Mouse (Mus musculus): ENCODE measurements at regions not wholly inside any gene's neighbourhood (a gene's known extent, or its start where the extent isn't known, plus 50 kb on each side); places are given as distances from the start of the nearest gene placed in this dataset.

- Histone ChIP-seq H3K27me3 (replicated peaks; ENCODE audit: control insufficient read depth, insufficient read depth, low read length) (no peaks in the 10 kb centered on the region), H3K4me3 (replicated peaks; ENCODE audit: low read length) (0 out of 2 replicates have a peak overlapping the region, but pooled peaks have one; percentile 6), H3K4me2 (ENCODE audit: low read length) (peak overlapping the region; percentile 47), H3K9me3 (ENCODE audit: control insufficient read depth, low read length) (no peaks in the 10 kb centered on the region), H3K9ac (replicated peaks; ENCODE audit: low read depth, low read length) (no peak overlapping the region; the same call in 1 of the 2 replicates), H3K4me1 (replicated peaks; ENCODE audit: control insufficient read depth, insufficient read depth, low read length) (peaks cover 27% of the 10 kb centered on the region), H3K27ac (ENCODE audit: low read length) (peak overlapping the region; percentile 69), H3K36me3 (ENCODE audit: control insufficient read depth, insufficient read depth) (no peaks in the 10 kb centered on the region)
- WGBS = 8% methylated on average over 16 of the region's 16 CpGs
- ATAC-seq = peak; percentile 62
Measured at GRCm38 (mm10) chr2:72628626-72629470, 152.9 kb downstream of the Cdca7 start.

- peak overlapping the region; percentile 47 for H3K4me2 ChIP-seq (ENCODE audit: low read length)
- WGBS = 18% methylated on average over 14 of the region's 14 CpGs
- no peak overlapping the region for H3K9ac ChIP-seq (replicated peaks; ENCODE audit: low read depth, low read length)
Measured at GRCm38 (mm10) chr2:72629691-72630461, 153.9 kb downstream of the Cdca7 start.

GRCm38 (mm10) chr2:72637881-72638620, 162.1 kb downstream of the Cdca7 start:
- no peaks in the 10 kb centered on the region for H3K27me3 ChIP-seq (replicated peaks; ENCODE audit: control insufficient read depth, insufficient read depth, low read length)
- H3K4me1 ChIP-seq (replicated peaks; ENCODE audit: control insufficient read depth, insufficient read depth, low read length) = peaks cover 12% of the 10 kb centered on the region
- H3K9me3 ChIP-seq (ENCODE audit: control insufficient read depth, low read length) = no peaks in the 10 kb centered on the region
- no peak overlapping the region for H3K4me3 ChIP-seq (replicated peaks; ENCODE audit: low read length)
- 41% methylated on average over 9 of the region's 9 CpGs for WGBS
- H3K4me2 ChIP-seq (ENCODE audit: low read length) = no peak overlapping the region
- H3K9ac ChIP-seq (replicated peaks; ENCODE audit: low read depth, low read length) = no peak overlapping the region
- no peak for ATAC-seq
- H3K36me3 ChIP-seq (ENCODE audit: control insufficient read depth, insufficient read depth) = no peaks in the 10 kb centered on the region
- no peak overlapping the region for H3K27ac ChIP-seq (ENCODE audit: low read length)

More at GRCm38 (mm10) chr2:72629691-72630461, 153.9 kb downstream of the Cdca7 start:
- Histone ChIP-seq H3K4me1 (replicated peaks; ENCODE audit: control insufficient read depth, insufficient read depth, low read length) (peaks cover 27% of the 10 kb centered on the region), H3K27me3 (replicated peaks; ENCODE audit: control insufficient read depth, insufficient read depth, low read length) (no peaks in the 10 kb centered on the region), H3K9me3 (ENCODE audit: control insufficient read depth, low read length) (no peaks in the 10 kb centered on the region), H3K4me3 (replicated peaks; ENCODE audit: low read length) (no peak overlapping the region), H3K36me3 (ENCODE audit: control insufficient read depth, insufficient read depth) (no peaks in the 10 kb centered on the region), H3K27ac (ENCODE audit: low read length) (peak overlapping the region; percentile 37)
- ATAC-seq = peak; percentile 64

GRCm38 (mm10) chr2:72639022-72639421, 163.1 kb downstream of the Cdca7 start:
- H3K9me3 ChIP-seq (ENCODE audit: control insufficient read depth, low read length) = no peaks in the 10 kb centered on the region
- peaks cover 12% of the 10 kb centered on the region for H3K4me1 ChIP-seq (replicated peaks; ENCODE audit: control insufficient read depth, insufficient read depth, low read length)
- peak; percentile 49; the same call in 1 of the 2 replicates for ATAC-seq
- H3K4me3 ChIP-seq (replicated peaks; ENCODE audit: low read length) = no peak overlapping the region
- H3K27me3 ChIP-seq (replicated peaks; ENCODE audit: control insufficient read depth, insufficient read depth, low read length) = no peaks in the 10 kb centered on the region
- no peak overlapping the region for H3K27ac ChIP-seq (ENCODE audit: low read length)
- H3K36me3 ChIP-seq (ENCODE audit: control insufficient read depth, insufficient read depth) = no peaks in the 10 kb centered on the region
- no peak overlapping the region for H3K9ac ChIP-seq (replicated peaks; ENCODE audit: low read depth, low read length)
- H3K4me2 ChIP-seq (ENCODE audit: low read length) = no peak overlapping the region
- WGBS = 21% methylated on average over 4 of the region's 4 CpGs

GRCm38 (mm10) chr2:72641228-72641627, 165.3 kb downstream of the Cdca7 start:
- Histone ChIP-seq H3K36me3 (ENCODE audit: control insufficient read depth, insufficient read depth) (no peaks in the 10 kb centered on the region), H3K9me3 (ENCODE audit: control insufficient read depth, low read length) (no peaks in the 10 kb centered on the region), H3K4me1 (replicated peaks; ENCODE audit: control insufficient read depth, insufficient read depth, low read length) (peaks cover 12% of the 10 kb centered on the region), H3K4me3 (replicated peaks; ENCODE audit: low read length) (no peak overlapping the region), H3K9ac (replicated peaks; ENCODE audit: low read depth, low read length) (no peak overlapping the region), H3K27ac (ENCODE audit: low read length) (no peak overlapping the region), H3K27me3 (replicated peaks; ENCODE audit: control insufficient read depth, insufficient read depth, low read length) (no peaks in the 10 kb centered on the region), H3K4me2 (ENCODE audit: low read length) (no peak overlapping the region)
- ATAC-seq = no peak

GRCm38 (mm10) chr2:72644151-72644843, 168.3 kb downstream of the Cdca7 start:
- no peak overlapping the region for H3K9ac ChIP-seq (replicated peaks; ENCODE audit: low read depth, low read length)
- no peak overlapping the region for H3K4me2 ChIP-seq (ENCODE audit: low read length)
- no peaks in the 10 kb centered on the region for H3K9me3 ChIP-seq (ENCODE audit: control insufficient read depth, low read length)
- no peak overlapping the region for H3K27ac ChIP-seq (ENCODE audit: low read length)
- 83% methylated on average over 10 of the region's 10 CpGs for WGBS
- H3K4me3 ChIP-seq (replicated peaks; ENCODE audit: low read length) = no peak overlapping the region
- no peak for ATAC-seq
- peaks cover under 1% of the 10 kb centered on the region; the same call in 1 of the 2 replicates for H3K4me1 ChIP-seq (replicated peaks; ENCODE audit: control insufficient read depth, insufficient read depth, low read length)
- H3K36me3 ChIP-seq (ENCODE audit: control insufficient read depth, insufficient read depth) = no peaks in the 10 kb centered on the region
- H3K27me3 ChIP-seq (replicated peaks; ENCODE audit: control insufficient read depth, insufficient read depth, low read length) = no peaks in the 10 kb centered on the region

GRCm38 (mm10) chr2:72647642-72648041, 171.7 kb downstream of the Cdca7 start:
- H3K4me1 ChIP-seq (replicated peaks; ENCODE audit: control insufficient read depth, insufficient read depth, low read length) = no peaks in the 10 kb centered on the region
- H3K4me3 ChIP-seq (replicated peaks; ENCODE audit: low read length) = no peak overlapping the region
- H3K9ac ChIP-seq (replicated peaks; ENCODE audit: low read depth, low read length) = no peak overlapping the region
- no peaks in the 10 kb centered on the region for H3K9me3 ChIP-seq (ENCODE audit: control insufficient read depth, low read length)
- H3K4me2 ChIP-seq (ENCODE audit: low read length) = no peak overlapping the region
- no peaks in the 10 kb centered on the region for H3K36me3 ChIP-seq (ENCODE audit: control insufficient read depth, insufficient read depth)
- no peaks in the 10 kb centered on the region for H3K27me3 ChIP-seq (replicated peaks; ENCODE audit: control insufficient read depth, insufficient read depth, low read length)
- ATAC-seq = no peak
- H3K27ac ChIP-seq (ENCODE audit: low read length) = no peak overlapping the region
- WGBS = 79% methylated on average over 5 of the region's 5 CpGs

GRCm38 (mm10) chr2:72648294-72648693, 172.3 kb downstream of the Cdca7 start:
- Histone ChIP-seq H3K36me3 (ENCODE audit: control insufficient read depth, insufficient read depth) (no peaks in the 10 kb centered on the region), H3K4me2 (ENCODE audit: low read length) (no peak overlapping the region), H3K27ac (ENCODE audit: low read length) (no peak overlapping the region), H3K27me3 (replicated peaks; ENCODE audit: control insufficient read depth, insufficient read depth, low read length) (no peaks in the 10 kb centered on the region), H3K9me3 (ENCODE audit: control insufficient read depth, low read length) (no peaks in the 10 kb centered on the region), H3K4me1 (replicated peaks; ENCODE audit: control insufficient read depth, insufficient read depth, low read length) (no peaks in the 10 kb centered on the region), H3K9ac (replicated peaks; ENCODE audit: low read depth, low read length) (no peak overlapping the region), H3K4me3 (replicated peaks; ENCODE audit: low read length) (no peak overlapping the region)
- WGBS = 45% methylated on average over 5 of the region's 5 CpGs
- ATAC-seq = no peak
